Mouse (Mus musculus) spleen, adult 2 months (tissue): ENCODE data around the gene Il34.

ENCODE experiments used
- CTCF ChIP-seq: fragments of 200-500 bp; IDR thresholded peaks from 2 replicates; pipeline ENCODE4 v1.5.1; 2011; ENCODE audit warnings: mild to moderate bottlenecking, inconsistent platforms; ENCODE audit not compliant: insufficient read depth, insufficient read length, insufficient replicate concordance; ENCODE audit errors: extremely low read depth
- POLR2A ChIP-seq: fragments of 200-500 bp; IDR thresholded peaks from 2 replicates; pipeline ENCODE4 v1.6.1; 2011; ENCODE audit warnings: low read depth, low read length, inconsistent platforms

DNA sequence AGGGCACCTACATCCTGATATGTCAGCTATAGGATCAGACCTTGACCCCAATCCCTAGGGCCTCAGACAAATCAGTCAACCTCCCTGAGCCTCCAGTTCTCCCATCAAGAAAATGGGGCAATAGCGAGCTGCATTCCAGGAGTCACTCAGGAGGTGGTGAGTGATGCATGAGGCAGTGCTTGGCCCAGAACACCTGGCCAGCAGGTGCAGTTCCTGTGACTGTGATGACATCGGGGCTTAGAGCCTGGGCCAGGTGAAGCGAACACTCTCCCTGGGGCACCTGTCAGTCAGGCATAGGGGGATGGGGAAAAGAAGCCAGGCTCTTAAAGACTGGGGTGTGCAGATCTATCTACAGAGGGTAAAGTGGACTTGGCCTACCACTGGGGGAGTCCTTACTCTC lies 81.2 kb downstream of the Il34 start:
- TF ChIP-seq CTCF (no peak), POLR2A (no peak)
